Mouse (Mus musculus): ENCODE results near the gene Bsdc1.

DNA sequence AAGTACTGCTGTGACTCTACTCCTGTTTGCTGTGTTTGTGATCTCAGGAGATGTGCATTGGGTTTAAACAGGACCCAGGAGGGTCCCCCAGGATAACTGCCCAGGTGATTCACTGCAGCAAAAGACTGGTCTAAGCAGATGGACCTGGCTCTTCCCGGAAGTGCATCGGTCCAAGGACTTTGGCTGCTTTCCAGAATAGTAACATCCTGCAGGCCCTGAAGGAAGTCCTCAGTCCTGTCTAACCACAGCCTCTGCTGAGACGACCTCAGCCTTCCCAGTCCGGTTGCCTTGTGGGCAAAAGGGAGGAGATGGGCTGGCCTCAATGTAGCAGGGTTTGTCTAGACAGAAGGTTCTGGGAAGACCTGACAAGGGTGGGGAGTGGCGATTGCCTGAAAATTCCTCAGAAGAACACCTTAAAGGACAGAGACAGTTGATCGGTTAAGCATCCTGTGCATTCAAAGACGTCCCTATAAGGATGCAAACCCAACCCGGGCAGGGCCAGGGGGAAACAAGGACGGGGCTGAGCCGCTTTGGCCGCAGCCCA, 41.6 kb downstream of the Bsdc1 start:
- TF ChIP-seq CTCF (IDR thresholded peaks at IDR 0.05; ENCODE audit: extremely low read depth, insufficient read depth, insufficient read length, insufficient replicate concordance) (no peak), POLR2A (IDR thresholded peaks at IDR 0.05; ENCODE audit: low read depth, low read length) (no peak)
